Mouse (Mus musculus): ENCODE data around the gene Noc2l. TPM values are rescaled to one million over a fixed set of nuclear protein-coding genes. Genes with fewer than 3 reads are reported as not detected.

Noc2l gene
- polyA plus RNA-seq, 1 experiment from 2014 or later = 152 TPM

GRCm38 (mm10) chr4:156195927-156196870 lies 39.6 kb upstream of the Noc2l start:
- Histone ChIP-seq H3K4me3 (ENCODE audit: low read depth, low read length) (peak overlapping the region; percentile 88), H3K36me3 (ENCODE audit: control insufficient read depth, insufficient read depth, low read length) (no peaks in the 10 kb centered on the region; the same call in 1 of the 2 replicates), H3K4me1 (replicated peaks; ENCODE audit: control insufficient read depth, insufficient read depth, low read length) (peaks cover 36% of the 10 kb centered on the region), H3K27me3 (replicated peaks; ENCODE audit: control insufficient read depth, insufficient read depth, low read length) (peaks cover 8% of the 10 kb centered on the region), H3K27ac (ENCODE audit: low read depth, low read length) (peak overlapping the region; percentile 56), H3K9ac (ENCODE audit: low read depth, low read length) (peak overlapping the region; percentile 82), H3K4me2 (peak overlapping the region; percentile 99), H3K9me3 (ENCODE audit: control insufficient read depth, low read length) (no peaks in the 10 kb centered on the region)
- WGBS = 8% methylated on average over 35 of the region's 35 CpGs
- DNase-seq (ENCODE audit: low spot score) (peak; percentile 70), ATAC-seq (replicated peaks; ENCODE audit: low FRiP score) (no peak)

- Histone ChIP-seq H3K9me3 (ENCODE audit: control insufficient read depth, low read length) (no peaks in the 10 kb centered on the region), H3K9ac (ENCODE audit: low read depth, low read length) (peak within 1 kb of the TSS; percentile 82), H3K36me3 (ENCODE audit: control insufficient read depth, insufficient read depth, low read length) (no peaks in the 10 kb centered on the region), H3K27me3 (replicated peaks; ENCODE audit: control insufficient read depth, insufficient read depth, low read length) (peaks cover 8% of the 10 kb centered on the region), H3K4me1 (replicated peaks; ENCODE audit: control insufficient read depth, insufficient read depth, low read length) (peaks cover 38% of the 10 kb centered on the region), H3K4me3 (ENCODE audit: low read depth, low read length) (peak within 1 kb of the TSS; percentile 88), H3K27ac (ENCODE audit: low read depth, low read length) (peak within 1 kb of the TSS; percentile 93), H3K4me2 (peak within 1 kb of the TSS; percentile 99)
- peak; percentile 77 for ATAC-seq (replicated peaks; ENCODE audit: low FRiP score)
- DNase-seq (ENCODE audit: low spot score) = peak; percentile 79
- WGBS = under 1% methylated on average over 39 of the region's 88 CpGs
These were observed 38.5 kb upstream of the Noc2l start, which contains the start of gene Agrn for GRCm38 (mm10) chr4:156197131-156197828. Gene Agrn (minus strand): TSS chr4:156197488.

- peaks cover 38% of the 10 kb centered on the region for H3K4me1 ChIP-seq (replicated peaks; ENCODE audit: control insufficient read depth, insufficient read depth, low read length)
- ATAC-seq (replicated peaks; ENCODE audit: low FRiP score) (peak; percentile 82), DNase-seq (ENCODE audit: low spot score) (peak; percentile 87)
- H3K4me3 ChIP-seq (ENCODE audit: low read depth, low read length) = peak overlapping the region; percentile 88
- H3K9me3 ChIP-seq (ENCODE audit: control insufficient read depth, low read length) = no peaks in the 10 kb centered on the region
- H3K27ac ChIP-seq (ENCODE audit: low read depth, low read length) = peak overlapping the region; percentile 93
- peak overlapping the region; percentile 92 for H3K4me2 ChIP-seq
- no peaks in the 10 kb centered on the region for H3K36me3 ChIP-seq (ENCODE audit: control insufficient read depth, insufficient read depth, low read length)
- under 1% methylated on average over 26 of the region's 26 CpGs for WGBS
- peak overlapping the region; percentile 63 for H3K9ac ChIP-seq (ENCODE audit: low read depth, low read length)
- peaks cover 11% of the 10 kb centered on the region for H3K27me3 ChIP-seq (replicated peaks; ENCODE audit: control insufficient read depth, insufficient read depth, low read length)
These were observed 38.0 kb upstream of the Noc2l start for GRCm38 (mm10) chr4:156197829-156198205.

- Histone ChIP-seq H3K27ac (ENCODE audit: low read depth, low read length) (no peak within 1 kb of the TSS), H3K4me3 (ENCODE audit: low read depth, low read length) (no peak within 1 kb of the TSS), H3K4me1 (replicated peaks; ENCODE audit: control insufficient read depth, insufficient read depth, low read length) (peaks cover 19% of the 10 kb centered on the region), H3K27me3 (replicated peaks; ENCODE audit: control insufficient read depth, insufficient read depth, low read length) (peaks cover 31% of the 10 kb centered on the region), H3K4me2 (peak within 1 kb of the TSS; percentile 27), H3K36me3 (ENCODE audit: control insufficient read depth, insufficient read depth, low read length) (no peaks in the 10 kb centered on the region), H3K9ac (ENCODE audit: low read depth, low read length) (0 out of 2 replicates have a peak within 1 kb of the TSS, but pooled peaks have one; percentile 6), H3K9me3 (ENCODE audit: control insufficient read depth, low read length) (no peaks in the 10 kb centered on the region)
- no peak for DNase-seq (ENCODE audit: low spot score)
- no peak for ATAC-seq (replicated peaks; ENCODE audit: low FRiP score)
- 49% methylated on average over 10 of the region's 10 CpGs for WGBS
These were observed 35.0 kb upstream of the Noc2l start, which contains the start of gene Isg15 for GRCm38 (mm10) chr4:156200623-156201475. Gene Isg15 (minus strand): TSS chr4:156200818.

- H3K27me3 ChIP-seq (replicated peaks; ENCODE audit: control insufficient read depth, insufficient read depth, low read length) = peaks cover 26% of the 10 kb centered on the region
- H3K36me3 ChIP-seq (ENCODE audit: control insufficient read depth, insufficient read depth, low read length) = no peaks in the 10 kb centered on the region
- no peak for DNase-seq (ENCODE audit: low spot score)
- ATAC-seq (replicated peaks; ENCODE audit: low FRiP score) = peak; percentile 78
- H3K4me1 ChIP-seq (replicated peaks; ENCODE audit: control insufficient read depth, insufficient read depth, low read length) = peaks cover 10% of the 10 kb centered on the region
- peak overlapping the region; percentile 56 for H3K4me3 ChIP-seq (ENCODE audit: low read depth, low read length)
- WGBS = 19% methylated on average over 12 of the region's 12 CpGs
- H3K9ac ChIP-seq (ENCODE audit: low read depth, low read length) = peak overlapping the region; percentile 53
- peak overlapping the region; percentile 67 for H3K27ac ChIP-seq (ENCODE audit: low read depth, low read length)
- H3K4me2 ChIP-seq = peak overlapping the region; percentile 85
- no peaks in the 10 kb centered on the region for H3K9me3 ChIP-seq (ENCODE audit: control insufficient read depth, low read length)
These were observed 33.3 kb upstream of the Noc2l start for GRCm38 (mm10) chr4:156202462-156202893.

GRCm38 (mm10) chr4:156203001-156203412 lies 32.8 kb upstream of the Noc2l start, which contains the start of gene AW011738:
Gene AW011738 (plus strand): TSS chr4:156203304.
- Histone ChIP-seq H3K4me3 (ENCODE audit: low read depth, low read length) (peak within 1 kb of the TSS; percentile 56), H3K27ac (ENCODE audit: low read depth, low read length) (peak within 1 kb of the TSS; percentile 67), H3K9ac (ENCODE audit: low read depth, low read length) (peak within 1 kb of the TSS; percentile 53), H3K36me3 (ENCODE audit: control insufficient read depth, insufficient read depth, low read length) (no peaks in the 10 kb centered on the region), H3K9me3 (ENCODE audit: control insufficient read depth, low read length) (no peaks in the 10 kb centered on the region), H3K4me2 (peak within 1 kb of the TSS; percentile 85), H3K27me3 (replicated peaks; ENCODE audit: control insufficient read depth, insufficient read depth, low read length) (peaks cover 26% of the 10 kb centered on the region), H3K4me1 (replicated peaks; ENCODE audit: control insufficient read depth, insufficient read depth, low read length) (peaks cover 10% of the 10 kb centered on the region)
- WGBS = under 1% methylated on average over 34 of the region's 39 CpGs
- ATAC-seq (replicated peaks; ENCODE audit: low FRiP score) (peak; percentile 69), DNase-seq (ENCODE audit: low spot score) (peak; percentile 81)

GRCm38 (mm10) chr4:156203413-156204131 lies 32.2 kb upstream of the Noc2l start:
- Histone ChIP-seq H3K9ac (ENCODE audit: low read depth, low read length) (peak overlapping the region; percentile 53), H3K27me3 (replicated peaks; ENCODE audit: control insufficient read depth, insufficient read depth, low read length) (peaks cover 26% of the 10 kb centered on the region), H3K4me3 (ENCODE audit: low read depth, low read length) (peak overlapping the region; percentile 56), H3K27ac (ENCODE audit: low read depth, low read length) (no peak overlapping the region), H3K36me3 (ENCODE audit: control insufficient read depth, insufficient read depth, low read length) (no peaks in the 10 kb centered on the region), H3K4me2 (peak overlapping the region; percentile 85), H3K9me3 (ENCODE audit: control insufficient read depth, low read length) (no peaks in the 10 kb centered on the region), H3K4me1 (replicated peaks; ENCODE audit: control insufficient read depth, insufficient read depth, low read length) (peaks cover 10% of the 10 kb centered on the region)
- DNase-seq (ENCODE audit: low spot score) (peak; percentile 71), ATAC-seq (replicated peaks; ENCODE audit: low FRiP score) (peak; percentile 20)
- WGBS = under 1% methylated on average over 49 of the region's 49 CpGs
